Mouse (Mus musculus): ENCODE results near the gene Avil. TPM values are rescaled to one million over a fixed set of nuclear protein-coding genes. Genes with fewer than 3 reads are reported as not detected.

The Avil gene
- total and polyA plus RNA-seq, 3 experiments: 2.7 to 20.0 (median 8.2) TPM

DNA sequence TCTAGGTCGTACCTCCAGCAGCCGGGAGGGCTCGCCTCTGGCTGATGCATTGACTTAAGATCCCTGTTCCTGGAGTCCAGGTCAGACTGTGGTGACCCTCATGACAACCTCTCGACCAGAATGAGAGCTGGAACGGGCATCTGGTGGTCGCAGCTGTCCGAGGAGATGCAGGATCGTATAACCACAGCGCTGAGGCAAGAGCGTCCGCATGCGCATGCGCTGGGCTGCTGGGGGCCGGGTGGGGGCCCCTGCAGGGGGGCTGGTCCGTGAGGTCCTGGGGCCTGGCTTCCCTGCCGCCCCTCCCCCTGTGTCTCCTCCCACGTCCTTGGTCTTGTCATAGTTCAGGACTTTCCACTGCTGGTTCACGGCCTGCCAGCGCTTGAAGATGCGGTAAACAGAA, 56.0 kb downstream of the Avil start:
- no peak for DNase-seq (ENCODE audit: extremely low read depth)
- dilution Hi-C loops (cut with MboI; ENCODE audit: extremely low pct_ligation_motif_present, extremely low pct_unique_long_range_greater_than_20kb, low sequenced_read_pairs): no loop called here
- peaks cover 12 to 15% of the 10 kb centered on the region in 2 experiments for H3K36me3 ChIP-seq (replicated peaks in 1 of 2; ENCODE audit: control insufficient read depth in 1 of 2, insufficient read depth in 1 of 2, low read length in 1 of 2)
- no peak overlapping the region for H3K4me3 ChIP-seq (replicated peaks in 1 of 3; ENCODE audit: low read depth in 2 of 3, low read length in 2 of 3, poor library complexity in 1 of 3)
- H3K4me1 ChIP-seq (ENCODE audit: control insufficient read depth in 1 of 2, insufficient read depth in 2 of 2): peaks cover 12 to 33% of the 10 kb centered on the region in 2 experiments
- in situ Hi-C loops (cut with MboI; ENCODE audit: low pct_ligation_motif_present, low pct_unique_long_range_greater_than_20kb, low sequenced_read_pairs): no loop called here
- peaks cover 26% of the 10 kb centered on the region for H3K27me3 ChIP-seq (replicated peaks)
- no peak overlapping the region for H3K4me2 ChIP-seq (ENCODE audit: insufficient read depth, low read depth, poor library complexity, severe bottlenecking)
- no peak overlapping the region for H3K9ac ChIP-seq (ENCODE audit: insufficient read depth, low read depth)
- no peak for TF ChIP-seq ZNF384 (IDR thresholded peaks at IDR 0.05; ENCODE audit: low read depth, low read length)
- no peak for TF ChIP-seq MAFK (IDR thresholded peaks at IDR 0.05; ENCODE audit: insufficient replicate concordance, low read length)
- no peak for TF ChIP-seq NRF1 (IDR thresholded peaks at IDR 0.05; ENCODE audit: low read depth, low read length)
- TF ChIP-seq HCFC1 (IDR thresholded peaks at IDR 0.05; ENCODE audit: low read depth, low read length): no peak
- no peak for TF ChIP-seq ZMIZ1 (IDR thresholded peaks at IDR 0.05; ENCODE audit: low read depth, low read length)
- TF ChIP-seq RCOR1 (conservative IDR thresholded peaks at IDR 0.05; ENCODE audit: low read depth, low read length): no peak
- TF ChIP-seq MAZ (IDR thresholded peaks at IDR 0.05; ENCODE audit: low read depth, low read length): no peak
- TF ChIP-seq TCF12 (IDR thresholded peaks at IDR 0.05; ENCODE audit: low read depth, low read length): no peak
- no peak for TF ChIP-seq POLR2AphosphoS2 (IDR thresholded peaks at IDR 0.05; ENCODE audit: low read depth, low read length)
- TF ChIP-seq E2F4 (IDR thresholded peaks at IDR 0.05; ENCODE audit: insufficient replicate concordance, low read depth, low read length): no peak
- TF ChIP-seq KAT2A (IDR thresholded peaks at IDR 0.05; ENCODE audit: insufficient replicate concordance, low read length): no peak
- TF ChIP-seq GABPA (IDR thresholded peaks at IDR 0.05; ENCODE audit: insufficient replicate concordance, low read depth, low read length): no peak
- no peak for TF ChIP-seq ETS1 (conservative IDR thresholded peaks at IDR 0.05; ENCODE audit: low read depth, low read length)
- TF ChIP-seq ZC3H11A (IDR thresholded peaks at IDR 0.05; ENCODE audit: low read depth, low read length): no peak
- TF ChIP-seq SIN3A (IDR thresholded peaks at IDR 0.05; ENCODE audit: low read length): no peak
- TF ChIP-seq USF1 (IDR thresholded peaks at IDR 0.05; ENCODE audit: low read depth, low read length): no peak
- no peaks in the 10 kb centered on the region for H3K9me3 ChIP-seq (replicated peaks; ENCODE audit: low read length)
- H3K27ac ChIP-seq (ENCODE audit: insufficient read depth, low read depth): no peak overlapping the region
- no peaks in the 10 kb centered on the region for H3K79me2 ChIP-seq (replicated peaks; ENCODE audit: control insufficient read depth, extremely low read depth, insufficient read depth, poor library complexity, severe bottlenecking)

DNA sequence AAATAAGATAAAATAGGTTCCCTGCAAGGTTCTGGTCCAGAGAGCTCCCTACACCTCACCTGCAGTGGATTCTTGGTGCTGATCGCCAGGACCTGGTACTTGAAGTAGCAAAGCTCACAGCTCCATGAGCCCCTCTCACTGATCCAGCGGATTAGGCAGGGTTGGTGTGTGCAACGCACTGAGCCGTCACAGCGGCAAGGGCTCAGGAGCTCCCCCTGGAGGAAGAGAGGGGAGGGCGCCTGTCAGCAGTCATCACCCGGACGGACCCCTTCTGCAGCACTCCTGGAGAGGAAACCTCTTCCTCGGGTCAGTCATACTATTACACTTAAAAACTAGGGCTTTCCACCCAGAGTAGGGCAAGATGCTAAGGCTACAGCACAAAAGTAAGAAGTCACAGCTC, 57.7 kb downstream of the Avil start:
- Histone ChIP-seq H3K9ac (ENCODE audit: insufficient read depth, low read depth) (no peak overlapping the region), H3K4me2 (ENCODE audit: insufficient read depth, low read depth, poor library complexity, severe bottlenecking) (peak overlapping the region; percentile 79), H3K27ac (ENCODE audit: insufficient read depth, low read depth) (no peak overlapping the region), H3K27me3 (replicated peaks) (peaks cover 37% of the 10 kb centered on the region), H3K4me1 (ENCODE audit: control insufficient read depth in 1 of 2, insufficient read depth in 2 of 2) (peaks cover 12 to 40% of the 10 kb centered on the region in 2 experiments), H3K9me3 (replicated peaks; ENCODE audit: low read length) (no peaks in the 10 kb centered on the region), H3K36me3 (replicated peaks in 1 of 2; ENCODE audit: control insufficient read depth in 1 of 2, insufficient read depth in 1 of 2, low read length in 1 of 2) (peaks cover 12 to 15% of the 10 kb centered on the region in 2 experiments), H3K79me2 (replicated peaks; ENCODE audit: control insufficient read depth, extremely low read depth, insufficient read depth, poor library complexity, severe bottlenecking) (no peaks in the 10 kb centered on the region), H3K4me3 (replicated peaks in 1 of 3; ENCODE audit: low read depth in 2 of 3, low read length in 2 of 3, poor library complexity in 1 of 3) (no peak overlapping the region)
- in situ Hi-C loops (cut with MboI; ENCODE audit: low pct_ligation_motif_present, low pct_unique_long_range_greater_than_20kb, low sequenced_read_pairs) (no loop called here), dilution Hi-C loops (cut with MboI; ENCODE audit: extremely low pct_ligation_motif_present, extremely low pct_unique_long_range_greater_than_20kb, low sequenced_read_pairs) (no loop called here)
- DNase-seq (ENCODE audit: extremely low read depth): peak; percentile 78
- peak; percentile 78 to 86 for TF ChIP-seq CTCF (conservative IDR thresholded peaks at IDR 0.05 in 1 of 2, IDR thresholded peaks at IDR 0.05 in 1 of 2; ENCODE audit: low read depth in 2 of 2, low read length in 2 of 2)
- TF ChIP-seq EP300 (IDR thresholded peaks at IDR 0.05; ENCODE audit: low read length): no peak
- TF ChIP-seq JUND (conservative IDR thresholded peaks at IDR 0.05; ENCODE audit: low read depth, low read length): no peak
- TF ChIP-seq MAFK (IDR thresholded peaks at IDR 0.05; ENCODE audit: insufficient replicate concordance, low read length): no peak
- no peak for TF ChIP-seq NRF1 (IDR thresholded peaks at IDR 0.05; ENCODE audit: low read depth, low read length)
- no peak for TF ChIP-seq MAZ (IDR thresholded peaks at IDR 0.05; ENCODE audit: low read depth, low read length)
- no peak for TF ChIP-seq PAX5 (IDR thresholded peaks at IDR 0.05; ENCODE audit: low read length)
- no peak for TF ChIP-seq MYC (IDR thresholded peaks at IDR 0.05; ENCODE audit: low read depth, low read length)
- TF ChIP-seq ELF1 (IDR thresholded peaks at IDR 0.05; ENCODE audit: low read depth, low read length): no peak
- no peak for TF ChIP-seq ETS1 (conservative IDR thresholded peaks at IDR 0.05; ENCODE audit: low read depth, low read length)
- no peak for TF ChIP-seq NELFE (IDR thresholded peaks at IDR 0.05; ENCODE audit: low read depth, low read length)
- TF ChIP-seq USF2 (conservative IDR thresholded peaks at IDR 0.05; ENCODE audit: low read depth, low read length): no peak
- no peak for TF ChIP-seq TCF12 (IDR thresholded peaks at IDR 0.05; ENCODE audit: low read depth, low read length)
- peak; percentile 42 for TF ChIP-seq RAD21 (IDR thresholded peaks at IDR 0.05; ENCODE audit: low read depth, low read length)
- peak; percentile 65 for TF ChIP-seq SMC3 (IDR thresholded peaks at IDR 0.05; ENCODE audit: low read depth, low read length)
